Mouse (Mus musculus) hindbrain, postnatal 0 days (tissue): ENCODE measurements around the gene 6430571L13Rik. TPM values are rescaled to one million over a fixed set of nuclear protein-coding genes. Genes with fewer than 3 reads are reported as not detected.
A peak's percentile ranks its signal among the peaks of the same experiment; 100 is the strongest.

Source experiments
- ATAC-seq: fragments of 200-750 bp; cut with Nextera tagmentation; 2 replicates; pipeline ENCODE4 v1.8.0; 2017; ENCODE audit warnings: mild to moderate bottlenecking, moderate TSS enrichment, moderate library complexity
- DNase-seq: peaks from one replicate; pipeline ENCODE4 v3.0.0-alpha.2; 2015; ENCODE audit warnings: low spot score
- H3K27ac ChIP-seq: fragments of 300-500 bp; sonication (generic); 2 replicates; pipeline ENCODE4 v1.5.1; 2014; ENCODE audit warnings: mild to moderate bottlenecking
- H3K27me3 ChIP-seq: fragments of 300-500 bp; sonication (generic); 2 replicates; pipeline ENCODE4 v1.6.1; 2014; ENCODE audit warnings: low read length, mixed read lengths; ENCODE audit not compliant: insufficient read depth
- H3K36me3 ChIP-seq: fragments of 300-500 bp; sonication (generic); 2 replicates; pipeline ENCODE4 v1.6.1; 2014; ENCODE audit warnings: low read length, mixed read lengths; ENCODE audit not compliant: insufficient read depth
- H3K4me1 ChIP-seq: fragments of 300-500 bp; sonication (generic); 2 replicates; pipeline ENCODE4 v1.6.1; 2014; ENCODE audit warnings: antibody characterized with exemption, low read length, mixed read lengths; ENCODE audit not compliant: insufficient read depth
- H3K4me2 ChIP-seq: fragments of 300-500 bp; sonication (generic); 2 replicates; pipeline ENCODE4 v1.6.1; 2014; ENCODE audit warnings: low read depth, mild to moderate bottlenecking, low read length, moderate library complexity, mixed read lengths
- H3K4me3 ChIP-seq: fragments of 300-500 bp; sonication (generic); 2 replicates; pipeline ENCODE4 v1.5.1; 2014; ENCODE audit warnings: low read length
- H3K9ac ChIP-seq: fragments of 300-500 bp; sonication (generic); replicated peaks from 2 replicates; pipeline ENCODE4 v1.6.1; 2014; ENCODE audit warnings: mild to moderate bottlenecking, low read length, moderate library complexity, mixed read lengths
- H3K9me3 ChIP-seq: fragments of 300-500 bp; sonication (generic); 2 replicates; pipeline ENCODE4 v1.6.1; 2016; ENCODE audit warnings: low read length, mixed read lengths
- CTCF ChIP-seq: IDR thresholded peaks from 2 replicates; pipeline ENCODE4 v1.5.1; 2016; ENCODE audit warnings: antibody characterized with exemption, control low read depth, low read depth
- WGBS: fragments of 180-500 bp; shearing (Covaris S2); extraction: QIAGEN DNeasy Blood & Tissue Kit; methylation state at CpG from one replicate; pipeline ENCODE4 v1.1.7; 2014; 5-methylcytosine and 5-hydroxymethylcytosine counted together
- polyA plus RNA-seq: library from polyadenylated mRNA; unstranded; fragments of >200 nt; fragmentation: Nextera tagmentation; extraction: Ambion mirVana; gene quantifications from 2 replicates; pipeline ENCODE4 v1.2.1, GENCODE M21; 2015
- total RNA-seq: library from RNA; depleted of rRNA; stranded (reverse); fragments of >200 nt; gene quantifications from 2 replicates; pipeline ENCODE4 v1.2.3, GENCODE M21; 2014

The 6430571L13Rik gene
- total and polyA plus RNA-seq, 2 experiments from 2014 or later = 11.2 to 12.5 TPM

- DNase-seq = peak; percentile 67
- TF ChIP-seq CTCF = peak; percentile 90
- 12% methylated on average over 5 of the region's 5 CpGs for WGBS
These were observed 4.5 kb upstream of the 6430571L13Rik start for GRCm38 (mm10) chr9:107335909-107336308.

GRCm38 (mm10) chr9:107336386-107336785 is 4.0 kb upstream of the 6430571L13Rik start:
- Histone ChIP-seq H3K4me2 (no peak overlapping the region), H3K4me3 (no peak overlapping the region), H3K9ac (no peak overlapping the region), H3K36me3 (no peaks in the 10 kb centered on the region), H3K9me3 (no peaks in the 10 kb centered on the region), H3K4me1 (peaks cover 7% of the 10 kb centered on the region; the same call in 1 of the 2 replicates), H3K27ac (no peak overlapping the region), H3K27me3 (no peaks in the 10 kb centered on the region)
- TF ChIP-seq CTCF = no peak
- DNase-seq = no peak
- ATAC-seq = no peak
- WGBS = 90% methylated on average over 6 of the region's 6 CpGs

More at GRCm38 (mm10) chr9:107335909-107336308, 4.5 kb upstream of the 6430571L13Rik start:
- no peak overlapping the region for H3K4me2 ChIP-seq
- H3K4me1 ChIP-seq = peaks cover 7% of the 10 kb centered on the region; the same call in 1 of the 2 replicates
- no peak overlapping the region for H3K9ac ChIP-seq
- no peaks in the 10 kb centered on the region for H3K36me3 ChIP-seq
- no peak for ATAC-seq
- no peaks in the 10 kb centered on the region for H3K9me3 ChIP-seq
- H3K27me3 ChIP-seq = no peaks in the 10 kb centered on the region
- H3K4me3 ChIP-seq = no peak overlapping the region
- no peak overlapping the region for H3K27ac ChIP-seq

GRCm38 (mm10) chr9:107338172-107338883 is 2.1 kb upstream of the 6430571L13Rik start, which contains the start of gene Hemk1:
TSS of gene Hemk1 (minus strand) at chr9:107338350.
- ATAC-seq = peak; percentile 86
- H3K4me1 ChIP-seq = peaks cover 7% of the 10 kb centered on the region; the same call in 1 of the 2 replicates
- 4% methylated on average over 30 of the region's 30 CpGs for WGBS

GRCm38 (mm10) chr9:107340911-107341645 is 676 bp downstream of the 6430571L13Rik start:
- Histone ChIP-seq H3K4me3 (peak overlapping the region; percentile 49), H3K9me3 (no peaks in the 10 kb centered on the region), H3K9ac (peak overlapping the region; percentile 57), H3K27me3 (no peaks in the 10 kb centered on the region), H3K4me2 (peak overlapping the region; percentile 68), H3K36me3 (no peaks in the 10 kb centered on the region), H3K27ac (peak overlapping the region; percentile 61; the same call in 1 of the 2 replicates), H3K4me1 (peaks cover 11% of the 10 kb centered on the region)
- WGBS = 47% methylated on average over 12 of the region's 12 CpGs
- ATAC-seq (no peak), DNase-seq (no peak)
- TF ChIP-seq CTCF = no peak

More at GRCm38 (mm10) chr9:107338172-107338883, 2.1 kb upstream of the 6430571L13Rik start, which contains the start of gene Hemk1:
- Histone ChIP-seq H3K36me3 (no peaks in the 10 kb centered on the region), H3K9me3 (no peaks in the 10 kb centered on the region), H3K9ac (peak within 1 kb of the TSS; percentile 79), H3K27me3 (no peaks in the 10 kb centered on the region), H3K4me3 (peak within 1 kb of the TSS; percentile 56), H3K27ac (peak within 1 kb of the TSS; percentile 72), H3K4me2 (peak within 1 kb of the TSS; percentile 82)
- TF ChIP-seq CTCF = no peak; the same call in 1 of the 2 replicates
- DNase-seq = peak; percentile 93

- Histone ChIP-seq H3K4me3 (no peak overlapping the region), H3K4me1 (peaks cover 9% of the 10 kb centered on the region), H3K9ac (no peak overlapping the region), H3K4me2 (no peak overlapping the region), H3K27me3 (no peaks in the 10 kb centered on the region), H3K27ac (no peak overlapping the region), H3K36me3 (no peaks in the 10 kb centered on the region), H3K9me3 (no peaks in the 10 kb centered on the region)
- DNase-seq (no peak), ATAC-seq (no peak)
- no peak for TF ChIP-seq CTCF
- whole genome bisulfite sequencing = 84% methylated on average over 11 of the region's 11 CpGs
These were observed 1.9 kb downstream of the 6430571L13Rik start for GRCm38 (mm10) chr9:107342201-107342709.

GRCm38 (mm10) chr9:107343146-107343943 is 2.9 kb downstream of the 6430571L13Rik start:
- TF ChIP-seq CTCF = no peak
- Histone ChIP-seq H3K9ac (no peak overlapping the region), H3K9me3 (no peaks in the 10 kb centered on the region), H3K4me2 (no peak overlapping the region), H3K36me3 (no peaks in the 10 kb centered on the region), H3K27me3 (no peaks in the 10 kb centered on the region), H3K4me1 (peaks cover 4% of the 10 kb centered on the region), H3K4me3 (no peak overlapping the region), H3K27ac (peak overlapping the region; percentile 67; the same call in 1 of the 2 replicates)
- 55% methylated on average over 8 of the region's 8 CpGs for WGBS
- peak; percentile 69 for DNase-seq
- ATAC-seq = no peak
